Mouse (Mus musculus): ENCODE measurements around the gene Edil3. TPM values are rescaled to one million over a fixed set of nuclear protein-coding genes. Genes with fewer than 3 reads are reported as not detected.
"Not testable (repeated sequence)": the region's sequence is repeated elsewhere in the genome, so short reads cannot be mapped to it uniquely, and the experiment has no call there.

Gene Edil3
- total RNA-seq, 2 experiments from 2014 or later = 0.09 to 0.59 TPM

- no peak for DNase-seq (ENCODE audit: low spot score)
These were observed 117.3 kb downstream of the Edil3 start for GRCm38 (mm10) chr13:88938564-88938963.

DNA sequence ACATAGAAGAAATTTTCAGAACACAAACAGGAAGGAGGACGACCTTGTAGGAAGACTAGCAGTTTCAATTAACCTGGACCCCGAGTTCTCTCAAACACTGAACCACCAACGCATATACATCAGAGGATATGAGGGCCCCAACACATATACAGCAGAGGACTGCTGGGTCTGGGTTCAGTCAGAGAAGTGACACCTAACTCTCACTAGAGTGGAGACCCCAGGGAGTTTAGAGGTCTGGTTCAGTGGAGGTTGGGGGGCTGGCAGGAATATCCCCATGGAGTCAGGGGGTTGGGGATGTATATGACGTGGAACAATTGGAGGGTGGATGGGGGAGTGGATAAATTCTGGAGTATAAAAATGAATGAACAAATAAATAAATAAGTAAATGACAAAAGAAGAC, 151.1 kb downstream of the Edil3 start:
- no peak for DNase-seq (ENCODE audit: low spot score)

DNA sequence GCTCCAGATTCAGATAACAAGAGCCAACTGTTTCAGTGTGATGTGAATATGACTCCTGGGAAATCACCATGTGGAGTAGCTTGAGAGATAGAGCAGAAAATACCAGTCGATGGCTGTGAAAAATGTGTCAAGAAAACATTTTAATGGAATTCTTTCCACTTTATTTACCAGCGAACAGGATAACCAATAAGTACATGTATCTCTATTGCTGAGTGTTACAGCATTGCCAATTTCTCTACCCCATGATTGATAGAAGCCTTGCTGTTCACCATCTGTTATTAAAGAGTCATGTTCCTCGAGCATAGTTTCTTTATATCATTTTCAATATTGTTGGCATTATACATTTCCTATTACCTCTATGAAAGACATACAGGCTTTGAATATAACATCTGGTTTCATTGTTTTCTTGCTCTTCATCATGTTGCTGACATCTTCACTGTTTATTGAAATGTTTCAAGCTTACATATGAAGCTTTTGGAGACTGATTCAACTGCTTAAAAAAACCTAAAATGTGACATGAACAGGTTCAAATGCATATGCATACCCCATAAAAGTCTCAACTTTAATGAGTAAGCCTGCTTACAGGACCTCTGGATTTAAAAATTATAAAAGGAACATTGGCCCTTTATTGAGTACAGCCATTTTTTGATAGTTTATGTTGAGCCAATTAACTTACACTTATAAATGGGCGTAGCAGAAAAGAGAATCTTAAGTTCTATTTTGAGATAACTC, 186.6 kb downstream of the Edil3 start:
- no peak for DNase-seq (ENCODE audit: low spot score)

DNA sequence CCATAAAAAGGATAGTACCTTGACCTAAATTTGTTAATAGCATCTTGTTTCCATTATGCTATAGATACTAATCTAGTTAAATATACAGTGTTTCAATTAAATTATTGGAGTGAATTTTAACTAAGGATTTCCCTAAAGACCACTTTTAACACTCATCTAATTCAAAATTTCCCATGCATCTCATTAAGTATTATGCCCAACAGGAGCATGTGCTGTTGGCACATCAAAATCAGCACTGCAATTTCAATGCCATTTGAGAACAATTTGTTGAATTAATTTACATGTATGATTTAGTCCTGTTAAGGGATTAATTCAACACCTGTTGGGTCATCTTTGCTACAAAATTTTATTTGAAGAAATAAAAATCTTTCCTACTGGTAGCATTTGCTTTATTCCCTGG, 191.2 kb downstream of the Edil3 start:
- DNase-seq (ENCODE audit: low spot score) = no peak

GRCm38 (mm10) chr13:89029817-89030539, 208.7 kb downstream of the Edil3 start:
- no peak for DNase-seq (ENCODE audit: low spot score)

- no peak for DNase-seq (ENCODE audit: low spot score)
These were observed 214.4 kb downstream of the Edil3 start for GRCm38 (mm10) chr13:89035711-89036110.

DNA sequence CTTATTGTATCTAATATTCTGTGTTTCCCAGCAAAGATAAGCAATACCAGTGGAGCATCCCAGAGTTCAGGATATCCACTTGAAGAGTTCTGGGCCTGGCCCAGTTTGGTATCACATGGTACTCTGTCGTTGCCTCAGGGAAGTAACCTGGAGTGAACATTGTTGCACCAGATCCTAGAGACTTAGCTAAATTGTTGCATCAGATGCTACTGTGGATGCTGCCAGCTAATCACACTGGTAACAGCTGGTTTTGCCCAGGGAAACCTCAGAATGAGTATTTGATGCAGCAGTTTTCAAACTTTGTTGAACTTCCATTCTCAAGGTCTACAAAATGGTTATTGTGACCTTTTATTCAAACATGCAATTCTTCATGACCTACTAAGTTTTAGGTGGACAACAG, 220.2 kb downstream of the Edil3 start:
- no peak for DNase-seq (ENCODE audit: low spot score)

DNA sequence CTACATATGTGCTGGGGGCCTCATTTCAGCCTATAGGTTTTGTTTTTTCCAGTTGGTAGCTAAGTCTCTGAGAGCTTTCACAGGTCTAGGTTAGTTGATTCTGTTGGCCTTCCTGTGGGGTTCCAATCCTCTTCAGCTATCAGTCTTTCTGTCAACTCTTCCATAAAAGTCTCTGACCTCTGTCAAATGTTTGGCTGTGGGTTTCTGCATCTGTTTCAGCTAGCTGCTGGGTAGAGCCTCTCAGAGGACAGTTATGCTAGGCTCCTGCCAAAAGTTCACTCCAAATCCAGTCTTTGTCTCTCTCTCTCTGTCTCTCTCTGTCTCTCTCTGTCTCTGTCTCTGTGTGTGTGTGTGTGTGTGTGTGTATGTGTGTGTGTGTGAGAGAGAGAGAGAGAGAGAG, 248.9 kb downstream of the Edil3 start:
- not testable (repeated sequence) for DNase-seq (ENCODE audit: low spot score)

DNA sequence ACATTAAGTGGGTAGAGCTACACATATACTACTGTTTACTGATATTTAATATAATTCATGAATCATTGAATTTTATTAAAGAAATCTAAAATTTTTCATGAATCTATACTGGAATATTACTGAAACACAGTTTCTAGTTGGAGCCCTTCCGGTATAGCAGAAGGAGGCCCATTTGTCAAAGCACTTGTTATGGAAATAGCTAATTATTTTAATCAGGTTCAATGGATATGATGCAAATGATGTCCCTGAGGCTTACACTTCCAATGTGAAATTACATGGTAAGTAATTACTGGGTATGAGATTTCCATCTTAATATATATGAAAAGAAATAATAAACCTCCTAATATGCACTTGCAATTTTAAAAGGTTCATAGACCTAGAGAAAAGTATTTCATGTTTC, 254.9 kb downstream of the Edil3 start:
- no peak for DNase-seq (ENCODE audit: low spot score)

- no peak for DNase-seq (ENCODE audit: low spot score)
These were observed 284.6 kb downstream of the Edil3 start for GRCm38 (mm10) chr13:89105889-89106288.

- no peak for DNase-seq (ENCODE audit: low spot score)
These were observed 296.3 kb downstream of the Edil3 start for GRCm38 (mm10) chr13:89117551-89117950.

- DNase-seq (ENCODE audit: low spot score) = no peak
These were observed 298.5 kb downstream of the Edil3 start for GRCm38 (mm10) chr13:89119809-89120208.

DNA sequence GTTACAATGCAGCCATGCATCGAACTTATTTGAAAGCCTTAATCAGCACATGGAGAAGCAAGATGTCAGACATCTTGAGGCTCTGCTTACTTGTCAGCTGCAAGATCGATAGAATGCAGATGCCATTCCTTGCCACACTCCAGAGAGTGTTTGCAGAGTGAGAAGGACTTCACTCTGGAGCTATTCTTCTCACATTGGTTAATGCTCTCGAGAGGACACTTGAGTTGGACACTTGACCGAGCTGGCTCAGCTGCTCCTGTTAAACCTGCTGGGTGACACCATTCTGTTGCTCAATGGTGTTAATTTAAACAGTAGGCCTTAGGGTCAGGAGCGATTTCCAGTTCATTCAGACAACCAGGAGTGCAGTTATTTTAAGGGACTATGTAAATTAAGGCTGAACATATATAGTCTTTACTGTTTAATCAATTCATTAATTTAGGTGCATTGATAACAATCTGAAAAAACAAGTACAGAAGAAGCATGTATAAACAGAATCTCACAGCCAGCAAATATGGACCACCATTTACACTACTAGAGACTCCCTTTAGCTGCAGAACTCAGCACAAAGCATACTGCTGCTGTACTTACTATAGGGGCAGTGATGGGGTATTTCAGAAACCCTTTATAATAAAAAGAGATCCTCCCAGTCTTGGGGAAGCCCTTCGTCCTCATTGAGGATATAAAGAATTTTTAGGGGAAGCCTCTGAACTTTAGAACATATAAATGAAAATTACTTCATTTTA, 301.4 kb downstream of the Edil3 start:
- no peak for DNase-seq (ENCODE audit: low spot score)

DNA sequence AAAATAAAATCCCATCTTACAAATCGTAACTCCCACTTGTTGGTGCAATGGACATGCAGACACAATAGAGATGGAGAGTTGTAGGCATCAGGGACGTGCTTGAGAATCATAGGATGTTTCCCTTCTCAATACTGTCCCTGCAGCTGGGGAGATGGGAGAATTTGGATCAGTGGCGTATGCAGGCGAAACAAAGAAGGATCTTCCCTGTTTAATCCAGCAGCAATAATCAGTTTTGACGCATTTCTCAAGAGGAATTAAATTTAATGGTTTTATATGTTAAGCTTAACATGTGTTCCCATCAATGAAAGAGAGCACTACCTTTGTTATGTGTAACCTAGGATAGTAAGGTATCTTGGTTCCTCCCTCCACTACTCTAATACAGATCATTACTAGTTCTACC, 302.1 kb downstream of the Edil3 start:
- no peak for DNase-seq (ENCODE audit: low spot score)

DNA sequence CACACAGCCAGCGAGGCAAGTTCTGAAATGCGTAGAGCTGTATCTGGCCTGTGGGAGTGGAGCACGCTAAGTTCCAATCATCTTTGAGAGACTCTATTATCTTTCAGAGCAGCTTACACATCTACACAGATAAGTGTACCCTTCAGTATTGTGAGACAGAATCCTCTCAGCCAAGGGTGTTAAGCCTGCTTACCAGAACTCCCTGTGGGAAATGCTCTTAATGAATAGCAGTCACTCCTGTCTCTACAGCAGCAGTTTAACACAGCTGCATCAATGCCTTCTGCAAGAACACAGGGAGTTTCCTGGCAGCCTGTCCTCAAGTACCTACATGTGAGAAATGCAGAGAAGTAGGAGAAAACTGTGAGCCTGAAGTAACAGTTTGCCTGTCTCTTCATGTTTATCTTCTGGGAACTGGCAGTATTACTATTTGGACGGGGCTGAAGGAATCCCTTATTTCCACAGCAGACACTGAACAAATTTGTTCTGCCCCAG, 324.8 kb downstream of the Edil3 start:
- DNase-seq (ENCODE audit: low spot score) = no peak

- DNase-seq (ENCODE audit: low spot score) = no peak
These were observed 330.6 kb downstream of the Edil3 start for GRCm38 (mm10) chr13:89151878-89152277.

GRCm38 (mm10) chr13:89167960-89168359, 346.7 kb downstream of the Edil3 start:
- no peak for DNase-seq (ENCODE audit: low spot score)

- DNase-seq (ENCODE audit: low spot score) = no peak
These were observed 348.8 kb downstream of the Edil3 start for GRCm38 (mm10) chr13:89170040-89170439.

- DNase-seq (ENCODE audit: low spot score) = no peak
These were observed 353.9 kb downstream of the Edil3 start for GRCm38 (mm10) chr13:89175154-89175553.

DNA sequence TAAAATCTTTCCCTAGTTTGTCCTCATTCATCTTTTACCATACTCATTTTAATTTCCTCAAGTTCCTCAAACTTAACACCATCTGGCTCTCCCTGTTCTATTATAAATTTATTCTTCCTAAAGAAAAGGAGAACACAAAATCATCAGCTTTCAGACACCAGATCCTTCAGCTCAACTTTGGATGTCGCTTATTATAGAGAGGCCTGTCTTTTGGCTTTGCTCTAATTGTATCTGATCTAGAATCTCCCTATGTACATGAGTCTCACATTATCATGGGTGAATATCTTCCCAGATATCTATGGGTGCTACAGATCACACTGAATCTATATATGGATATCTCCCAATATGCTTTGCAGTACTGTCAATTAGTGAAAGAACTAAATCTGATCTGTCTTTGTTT, 367.8 kb downstream of the Edil3 start:
- DNase-seq (ENCODE audit: low spot score) = no peak

- no peak for DNase-seq (ENCODE audit: low spot score)
These were observed 375.7 kb downstream of the Edil3 start for GRCm38 (mm10) chr13:89197019-89197418.

DNA sequence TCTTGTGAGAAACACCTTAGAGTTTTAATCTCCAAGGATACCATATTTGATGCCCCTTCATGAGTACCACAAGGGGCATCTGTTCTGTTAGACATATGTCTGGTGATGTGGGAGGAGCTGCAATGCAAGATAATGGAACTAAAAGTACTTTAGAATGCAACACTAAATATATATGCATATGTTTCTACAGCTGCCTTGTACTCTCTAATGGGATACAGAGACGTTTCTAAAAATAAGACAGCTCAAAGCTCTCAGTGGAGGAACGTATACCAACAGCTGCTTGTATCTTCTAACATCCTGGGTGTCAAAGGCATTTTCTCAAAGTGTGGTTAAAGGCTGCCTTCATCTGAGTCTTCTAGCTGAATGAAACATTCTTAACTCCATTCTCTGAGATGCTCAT, 378.0 kb downstream of the Edil3 start:
- no peak for DNase-seq (ENCODE audit: low spot score)

Measured in gastrocnemius, adult 18-20 months (tissue).